Mouse (Mus musculus): ENCODE measurements around the gene Vrk3.

Gene Vrk3

DNA sequence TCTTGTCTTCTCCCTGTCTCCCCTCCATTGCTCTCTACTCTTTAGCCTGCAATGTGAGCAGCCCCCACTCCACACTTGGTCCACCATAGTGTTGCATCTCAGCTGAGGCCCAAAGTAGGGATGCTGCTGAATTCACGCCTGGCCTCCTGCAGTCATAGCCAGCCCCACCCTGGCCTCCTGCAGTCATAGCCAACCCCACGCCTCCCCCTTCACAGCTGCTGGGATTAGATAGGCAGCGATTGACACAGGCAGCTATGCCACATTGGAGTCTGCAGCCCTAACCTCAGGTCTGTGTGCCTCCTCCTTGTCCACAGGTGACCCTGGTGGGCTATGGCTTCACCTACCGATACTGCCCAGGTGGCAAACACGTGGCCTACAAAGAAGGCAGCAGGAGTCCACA is 19.9 kb downstream of the Vrk3 start:
- no peak for DNase-seq

DNA sequence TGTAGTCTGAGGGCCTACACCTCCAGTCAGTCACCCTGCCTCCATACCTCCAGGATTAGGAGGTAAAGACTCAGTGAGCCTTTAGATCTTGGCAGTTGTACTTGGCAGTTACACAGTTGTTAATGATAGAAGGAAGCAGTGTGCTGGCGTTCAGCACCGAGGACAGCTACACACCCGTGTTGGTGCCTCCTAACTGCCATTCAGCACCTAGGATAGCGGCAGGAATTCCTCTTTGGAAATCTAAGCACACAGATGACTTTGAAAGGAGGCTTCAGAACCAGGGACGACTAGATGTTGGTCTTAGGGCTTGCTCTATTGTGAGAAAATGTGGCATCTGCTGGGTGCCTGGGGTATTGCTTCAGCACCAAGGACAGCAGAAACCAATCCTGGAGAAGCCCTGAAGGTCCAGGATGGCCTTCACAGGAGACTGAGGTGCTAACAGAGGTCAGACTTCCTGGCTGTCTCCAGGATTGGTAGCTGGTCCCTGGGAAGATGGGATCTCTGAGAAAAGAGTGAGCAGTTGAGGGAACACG is 21.9 kb downstream of the Vrk3 start:
- peak; percentile 42 for DNase-seq

DNA sequence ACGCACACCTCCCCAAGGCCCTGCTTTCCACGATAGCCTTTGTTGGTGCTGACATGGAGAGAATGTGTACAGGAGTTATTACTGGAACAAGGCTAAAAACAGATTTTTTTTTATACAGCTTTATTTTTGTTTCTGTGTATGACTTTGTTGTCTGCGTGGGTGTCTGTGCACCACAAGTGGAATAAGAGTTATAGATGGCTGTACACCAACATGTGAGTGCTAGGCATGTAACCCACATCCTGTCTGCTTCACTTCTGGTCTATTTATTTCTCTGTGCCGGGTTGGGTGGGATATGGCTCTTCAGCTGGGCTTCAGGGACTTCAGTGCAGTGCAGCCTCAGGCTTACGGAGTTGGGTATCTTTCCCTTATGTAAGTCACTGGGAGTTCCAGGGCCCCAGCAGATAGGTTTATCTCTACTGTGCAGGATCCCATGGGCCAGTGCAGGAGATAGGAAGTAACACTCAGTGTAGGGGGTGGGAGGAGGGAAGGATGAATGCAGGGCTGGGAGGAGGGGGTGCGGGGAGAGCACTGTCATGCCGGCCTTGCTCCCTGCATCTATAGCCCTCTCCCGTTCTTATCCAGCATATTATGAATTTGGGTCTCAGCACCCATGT is 24.5 kb downstream of the Vrk3 start:
- no peak for DNase-seq

DNA sequence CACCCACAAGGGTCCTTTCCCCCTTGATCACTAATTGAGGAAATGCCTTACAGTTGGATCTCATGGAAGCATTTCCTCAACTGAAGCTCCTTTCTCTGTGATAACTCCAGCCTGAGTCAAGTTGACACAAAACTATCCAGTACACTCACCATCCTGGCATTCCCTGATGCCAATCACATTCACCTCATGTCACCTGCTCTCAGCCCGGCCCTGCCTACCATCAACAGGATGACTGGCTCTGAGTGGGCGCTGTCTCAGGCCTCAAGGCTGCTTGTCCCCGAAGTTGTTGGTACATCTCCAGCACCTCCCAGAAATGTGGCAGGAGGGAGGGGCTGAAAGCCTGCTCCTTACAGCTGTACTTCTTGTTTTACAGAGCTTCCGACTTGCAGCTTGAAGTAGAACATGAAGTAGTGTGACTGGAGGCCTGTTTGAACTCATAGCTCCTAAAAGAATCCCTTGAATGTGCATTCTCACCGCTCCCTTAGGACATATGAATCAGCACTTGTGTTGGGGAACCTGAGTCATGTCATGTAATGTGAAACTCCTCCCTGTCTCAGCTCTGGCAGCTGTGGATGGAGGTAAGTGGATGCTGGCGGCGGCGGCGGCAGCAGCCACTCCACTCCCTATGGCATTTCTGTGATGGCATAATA is 28.8 kb downstream of the Vrk3 start:
- no peak for DNase-seq

DNA sequence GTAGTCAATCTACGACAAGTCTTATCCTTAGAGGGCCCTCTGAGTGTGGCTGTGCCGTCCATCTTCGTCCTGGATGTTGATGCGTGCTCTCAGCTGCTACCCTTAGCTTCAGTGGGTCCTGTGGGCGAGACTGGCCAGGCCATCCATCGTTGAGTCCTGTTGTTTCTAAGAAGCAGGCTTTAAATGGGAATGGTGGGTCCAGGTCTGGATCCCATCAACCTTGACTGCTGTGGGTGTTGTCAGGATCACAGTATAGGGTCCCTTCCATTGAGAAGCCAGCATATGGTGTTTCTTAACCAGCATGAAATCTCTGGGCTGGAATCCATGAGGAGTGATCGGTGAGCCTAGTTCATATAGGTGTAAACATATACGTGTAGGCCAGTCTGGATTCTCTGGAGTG is 31.9 kb downstream of the Vrk3 start:
- DNase-seq = no peak

DNA sequence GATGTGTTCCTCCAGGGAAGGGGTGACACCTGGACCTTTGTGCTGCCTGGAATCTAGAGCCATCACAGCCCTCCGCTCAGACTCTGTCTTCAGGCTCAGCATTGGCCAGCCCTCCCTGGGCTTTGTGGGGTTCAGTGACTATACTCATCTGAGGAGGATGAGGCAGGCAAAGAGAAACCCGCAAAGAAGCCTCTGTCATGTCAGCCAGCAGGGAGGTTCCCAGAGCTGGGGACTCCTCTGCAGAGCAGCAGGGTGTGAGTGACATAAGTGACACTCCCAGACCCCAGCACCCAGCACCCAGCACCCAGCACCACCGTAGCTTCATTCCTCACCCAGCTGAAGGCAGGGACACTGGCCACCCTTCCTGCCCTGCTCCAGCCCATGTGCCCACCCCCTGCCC is 41.3 kb downstream of the Vrk3 start:
- no peak for DNase-seq

DNA sequence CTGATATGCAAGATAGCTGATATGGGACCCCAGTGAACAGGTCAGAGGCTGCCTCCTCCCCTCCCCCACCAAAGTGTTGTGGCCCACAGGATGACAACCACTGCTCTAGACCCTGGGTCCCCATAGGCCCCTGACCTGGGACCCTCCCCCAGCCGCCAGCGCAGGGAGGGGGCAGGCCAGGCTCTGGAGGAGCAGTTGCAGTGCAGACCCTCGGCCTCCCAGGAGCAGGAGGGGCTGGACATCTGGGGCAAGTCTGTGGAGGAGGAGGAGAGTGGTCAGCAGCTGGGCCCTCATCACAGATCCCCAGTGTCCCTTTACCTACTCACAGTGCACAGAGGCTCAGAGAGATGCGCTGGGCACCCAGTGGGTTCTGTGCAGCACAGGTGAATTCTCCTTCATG is 41.9 kb downstream of the Vrk3 start:
- DNase-seq = no peak

DNA sequence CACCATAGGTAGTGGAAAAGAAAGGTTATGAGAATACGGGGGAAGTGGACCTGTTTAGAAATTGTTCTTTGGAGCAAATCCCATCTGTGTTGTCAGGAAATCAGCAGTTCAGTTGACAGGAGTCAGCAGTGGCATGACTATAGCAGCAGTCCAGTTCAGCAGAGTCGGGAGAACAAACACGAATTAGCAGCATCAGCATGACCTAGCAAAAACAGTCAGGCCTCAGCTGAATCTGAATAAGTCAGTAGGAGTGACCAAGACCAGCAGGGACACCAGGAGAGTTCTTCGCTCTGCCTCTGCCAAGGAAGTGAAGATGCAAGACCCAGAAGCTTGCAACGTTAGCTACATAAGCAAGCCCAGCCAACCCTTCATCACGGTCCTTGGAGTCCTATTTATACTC is 44.6 kb downstream of the Vrk3 start:
- no peak for DNase-seq

DNA sequence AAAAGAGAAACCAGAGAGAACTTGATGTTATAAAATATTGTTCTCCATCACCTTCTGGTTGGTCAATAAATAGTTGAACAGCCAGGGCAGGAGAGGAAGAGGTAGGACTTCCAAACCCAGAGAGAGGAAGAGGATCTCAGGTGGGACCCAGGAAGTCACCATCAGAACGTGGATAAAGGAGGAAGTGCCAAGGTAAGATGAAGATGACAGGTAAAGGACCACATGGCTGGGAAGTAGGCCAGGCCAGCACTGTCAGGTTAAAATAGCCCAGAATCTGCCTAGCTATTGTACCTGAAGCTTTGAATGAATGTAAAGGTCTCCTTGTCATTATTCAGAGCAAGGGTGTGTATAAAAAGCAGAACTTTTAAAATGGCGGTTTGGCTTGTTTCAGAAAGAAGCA is 60.7 kb downstream of the Vrk3 start:
- DNase-seq = no peak

DNA sequence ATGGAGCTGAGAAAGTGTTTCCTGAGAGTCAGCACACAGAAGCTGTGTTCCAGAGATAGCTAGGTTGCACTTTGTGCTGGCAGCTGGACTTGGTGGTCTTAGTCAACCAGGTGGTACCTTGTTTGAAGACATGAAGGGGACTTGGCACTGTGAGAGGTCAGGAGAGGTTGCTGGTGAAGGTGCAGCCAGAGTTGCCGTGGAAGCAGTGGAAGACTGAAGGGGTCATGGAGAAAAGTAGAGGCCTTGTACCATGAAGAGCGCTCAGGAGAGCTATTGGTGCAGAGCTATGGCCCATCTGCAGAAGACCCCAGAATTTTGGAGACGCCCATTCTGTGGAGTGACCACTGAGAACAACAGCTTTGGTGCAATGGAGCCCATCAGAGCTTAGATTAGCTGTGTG is 61.3 kb downstream of the Vrk3 start:
- no peak for DNase-seq

DNA sequence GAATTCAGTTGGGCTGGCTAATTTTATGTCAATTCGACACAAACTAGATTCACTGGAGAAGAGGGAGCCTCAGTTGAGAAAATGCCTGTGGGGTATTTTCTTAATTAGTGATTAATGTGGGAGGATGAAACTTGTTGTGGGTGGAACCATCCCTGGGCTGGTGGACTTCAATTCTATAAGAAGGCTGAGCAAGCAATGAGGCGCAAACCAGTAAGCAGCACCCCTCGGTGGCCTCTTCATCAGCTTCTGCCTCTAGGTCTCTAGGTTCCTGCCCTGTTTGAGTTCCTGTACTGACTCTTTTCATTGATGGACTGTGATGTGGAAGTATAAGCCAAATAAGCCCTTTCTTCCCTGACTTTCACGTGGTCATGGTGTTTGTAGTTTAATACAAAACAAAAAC is 62.2 kb downstream of the Vrk3 start:
- DNase-seq = no peak

DNA sequence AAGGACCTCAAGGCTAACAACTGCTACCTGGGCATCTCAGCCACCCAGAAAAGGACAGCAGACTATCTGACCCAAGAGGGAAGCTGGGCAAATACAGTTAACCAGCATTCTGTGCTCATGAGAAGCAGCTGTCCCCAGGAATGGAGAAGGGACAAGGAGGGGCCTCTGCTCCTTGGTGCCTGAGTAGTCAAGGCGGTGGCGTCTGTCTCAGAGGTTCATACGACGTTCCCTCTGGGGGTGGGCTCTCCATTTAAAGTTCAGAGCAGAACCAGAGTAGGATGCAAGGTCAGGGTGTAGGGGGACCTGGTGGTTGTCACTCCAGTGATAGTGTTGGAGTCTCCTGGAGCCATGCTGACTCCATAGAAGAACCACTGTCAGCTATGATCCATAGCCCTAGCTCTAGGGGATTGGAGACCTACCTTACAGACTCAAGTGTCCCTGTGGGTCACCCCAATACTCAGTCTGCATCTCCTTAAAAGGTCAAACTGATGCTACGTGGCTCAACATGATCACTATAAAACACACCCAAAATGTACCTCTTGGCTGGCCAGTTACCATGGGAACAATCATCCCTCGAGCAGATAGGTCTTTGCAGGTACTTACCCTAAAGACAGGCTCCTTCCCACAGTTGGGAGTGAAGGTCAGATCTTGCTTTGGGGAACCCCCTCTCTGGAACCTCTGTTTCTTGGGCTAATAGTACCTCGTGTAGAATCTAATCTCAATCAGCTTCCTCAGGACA is 62.8 kb downstream of the Vrk3 start:
- no peak for DNase-seq

DNA sequence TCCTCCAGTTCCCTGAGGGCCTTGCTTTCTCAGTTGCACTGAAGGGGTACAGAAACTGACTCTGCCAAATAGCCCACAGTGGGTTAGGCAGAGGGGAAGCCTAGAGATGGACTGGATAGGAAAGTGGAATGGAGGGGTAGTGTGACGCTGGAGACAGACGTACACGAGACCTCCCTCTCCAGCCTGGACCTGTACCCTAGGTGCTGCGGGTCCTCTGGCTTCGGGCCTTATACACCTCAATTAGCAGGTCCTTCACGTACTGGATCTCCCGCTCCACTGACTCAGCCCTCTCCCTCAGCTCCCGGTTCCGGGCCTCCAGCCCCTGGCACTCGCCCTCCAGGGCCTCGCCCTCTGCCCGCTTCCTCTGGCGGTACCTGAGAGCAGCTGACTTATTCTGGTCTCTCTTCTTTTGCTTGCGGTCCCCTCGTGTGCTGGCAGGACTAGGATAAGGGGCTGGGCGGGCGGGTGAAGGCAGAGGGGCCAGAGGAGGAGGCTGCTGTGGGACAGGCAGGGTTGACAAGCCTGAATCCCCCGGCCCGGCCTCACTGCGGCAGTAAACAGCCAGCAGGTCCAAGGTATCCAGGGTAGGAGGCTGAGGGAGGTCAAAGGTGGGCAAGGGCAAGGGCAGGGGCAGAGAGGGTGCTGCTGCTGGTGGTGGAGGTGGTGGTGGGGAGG is 64.6 kb downstream of the Vrk3 start:
- no peak for DNase-seq

DNA sequence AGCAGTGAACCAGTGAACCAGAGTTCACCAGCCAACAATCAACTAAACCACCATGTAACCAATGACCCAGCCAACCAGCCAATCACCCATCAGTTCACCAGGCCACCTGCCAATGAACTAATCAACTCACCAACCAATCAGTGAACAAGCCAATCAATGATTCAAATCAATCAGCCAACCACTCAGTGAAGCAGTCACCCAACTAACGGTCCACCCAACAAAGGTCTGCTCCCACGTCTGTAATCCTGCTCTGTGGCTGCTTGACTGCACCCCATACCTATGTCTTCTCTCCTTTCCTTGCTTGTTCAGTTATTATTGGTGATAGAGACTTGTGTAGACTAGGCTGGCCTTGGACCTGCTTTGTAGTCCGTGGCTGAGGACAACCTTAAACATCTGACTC is 65.8 kb downstream of the Vrk3 start:
- DNase-seq = no peak

DNA sequence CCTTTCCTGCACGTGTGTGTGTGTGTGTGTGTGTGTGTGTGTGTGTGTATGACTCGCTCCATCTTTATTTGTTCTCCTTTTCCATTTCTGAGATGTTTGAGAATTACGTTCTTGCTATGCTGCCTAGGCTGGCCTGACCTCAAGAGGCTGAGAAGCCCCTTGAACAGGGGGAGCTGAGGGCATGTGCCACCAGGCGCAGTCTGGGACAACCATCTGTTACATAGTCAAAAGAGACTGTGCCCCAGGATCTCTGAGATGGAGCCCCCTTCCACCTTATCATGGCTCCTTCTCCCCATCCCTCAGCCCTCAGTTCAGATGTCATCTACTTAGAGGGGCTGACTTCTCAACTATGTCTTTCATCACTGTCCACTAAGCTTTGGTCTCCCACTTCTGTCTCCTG is 66.2 kb downstream of the Vrk3 start:
- DNase-seq = no peak

DNA sequence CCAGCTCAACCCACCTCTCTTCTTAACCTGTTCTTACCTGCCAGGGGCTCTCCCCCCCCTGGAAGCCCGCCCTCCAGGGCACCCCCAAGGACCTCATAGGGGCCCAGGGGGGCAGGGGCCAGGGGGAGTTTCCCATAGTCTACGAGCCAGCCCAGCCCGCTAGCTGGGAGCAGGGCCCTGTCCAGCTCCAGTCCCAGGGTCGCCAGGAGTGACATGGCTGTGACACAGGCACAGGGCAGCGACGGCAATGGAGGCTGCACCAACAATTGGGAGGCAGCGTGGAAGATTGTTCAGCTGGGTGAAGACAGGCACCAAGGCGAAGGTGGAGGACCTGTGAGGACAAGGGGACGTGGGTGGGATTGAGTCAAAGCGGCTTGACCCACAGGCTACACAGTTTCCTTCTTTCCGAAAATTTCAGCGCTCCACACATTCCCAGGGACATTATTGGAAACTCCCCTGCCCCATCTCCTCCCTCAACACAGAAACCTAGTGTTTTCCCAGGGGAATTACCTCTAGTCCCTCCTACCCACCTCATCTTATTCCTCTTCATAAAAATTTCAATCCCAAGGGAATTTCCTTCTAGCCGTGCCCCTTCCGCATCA is 66.8 kb downstream of the Vrk3 start:
- no peak for DNase-seq

DNA sequence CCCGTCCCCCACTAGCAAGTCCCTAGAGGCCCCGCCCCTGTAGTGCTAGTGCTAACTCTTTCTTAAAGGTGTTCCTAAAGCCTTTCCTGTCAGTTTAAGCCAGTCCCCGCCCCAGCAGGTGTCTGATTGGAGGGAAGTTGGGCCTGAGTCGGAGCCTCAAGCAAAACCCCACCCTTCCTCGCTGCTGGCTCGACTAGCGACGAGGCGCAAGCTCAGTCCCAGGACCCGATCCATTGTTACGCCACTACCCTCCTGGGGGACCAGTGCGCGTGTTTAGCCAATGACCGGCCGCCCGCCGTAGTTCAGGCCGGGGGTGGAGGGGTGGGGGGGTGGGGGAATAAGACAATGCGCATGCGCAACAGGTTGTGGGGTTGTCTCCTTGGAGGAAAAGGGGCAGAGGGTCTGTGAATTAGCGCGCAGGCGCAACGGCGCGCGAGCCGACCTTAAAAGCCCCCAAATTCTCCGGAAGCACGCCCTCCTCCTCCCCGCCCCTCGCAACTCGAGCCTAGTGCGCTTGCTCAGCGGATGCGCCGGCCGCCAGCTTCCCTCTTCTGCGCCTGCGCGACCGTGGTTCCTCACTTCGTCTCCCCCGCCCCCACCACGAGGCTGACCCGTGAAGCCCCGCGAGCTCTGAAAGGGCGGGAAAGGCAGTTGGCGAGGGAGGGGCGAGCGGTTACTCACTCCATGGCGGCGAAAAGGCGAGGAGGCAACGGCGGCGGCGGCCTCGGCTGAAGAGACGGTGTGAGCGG is 67.7 kb downstream of the Vrk3 start, which contains the start of the genes Nup62 and Il4i1:
Gene Nup62, plus strand, starts transcription at position 368 of the 749 bp plus-strand sequence.
Gene Il4i1, plus strand, starts transcription at position 667 of the 749 bp plus-strand sequence.
- DNase-seq = peak; percentile 100

DNA sequence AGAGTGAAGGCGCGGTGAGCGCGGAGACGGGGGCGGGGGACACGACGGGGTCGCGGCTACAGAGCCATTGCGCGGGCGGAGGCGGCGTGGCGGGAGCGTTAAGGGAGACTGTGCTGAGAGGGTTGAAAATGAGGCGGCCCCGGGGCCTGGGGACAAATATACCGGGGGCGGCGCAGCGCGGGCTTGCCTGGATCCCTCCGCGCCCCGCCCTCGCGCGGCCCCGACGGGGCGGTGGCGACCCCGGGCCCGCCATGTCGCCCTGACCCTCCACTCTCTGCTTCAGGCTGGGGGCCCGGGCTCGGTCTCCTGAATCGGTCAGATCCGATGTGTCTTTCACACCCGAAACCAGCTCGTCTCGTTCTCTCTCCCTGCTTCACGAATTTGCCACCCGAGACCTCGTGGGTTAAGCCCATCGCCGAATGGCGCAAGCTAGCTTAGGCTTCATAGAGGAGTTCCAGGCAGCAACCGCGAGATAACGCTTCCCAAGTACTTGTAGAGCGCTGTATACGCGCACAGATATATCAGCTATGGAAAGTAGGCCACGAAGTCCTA is 68.3 kb downstream of the Vrk3 start, which contains the start of gene Atf5:
Gene Atf5, minus strand, starts transcription at position 189 of the 552 bp plus-strand sequence.
- peak; percentile 68 for DNase-seq

DNA sequence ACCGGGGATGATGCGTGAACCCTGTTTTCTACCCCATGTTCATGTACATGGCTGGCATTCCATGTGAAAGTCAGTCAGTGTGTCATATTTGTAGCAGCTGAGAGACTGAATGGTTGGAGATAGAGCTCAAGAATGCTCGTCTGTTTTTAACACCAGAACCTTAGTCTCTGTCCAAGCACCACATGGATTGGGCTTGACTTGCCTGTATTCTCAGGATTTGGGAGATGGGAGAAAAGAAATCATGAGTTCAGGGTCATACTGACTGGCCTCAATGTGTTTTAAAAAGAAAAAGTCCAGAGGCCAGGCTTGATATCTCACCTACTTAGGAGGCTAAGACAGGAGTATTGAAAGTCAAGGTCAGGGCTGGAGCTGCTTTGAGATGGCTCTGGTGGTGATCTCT is 69.2 kb downstream of the Vrk3 start:
- no peak for DNase-seq

DNA sequence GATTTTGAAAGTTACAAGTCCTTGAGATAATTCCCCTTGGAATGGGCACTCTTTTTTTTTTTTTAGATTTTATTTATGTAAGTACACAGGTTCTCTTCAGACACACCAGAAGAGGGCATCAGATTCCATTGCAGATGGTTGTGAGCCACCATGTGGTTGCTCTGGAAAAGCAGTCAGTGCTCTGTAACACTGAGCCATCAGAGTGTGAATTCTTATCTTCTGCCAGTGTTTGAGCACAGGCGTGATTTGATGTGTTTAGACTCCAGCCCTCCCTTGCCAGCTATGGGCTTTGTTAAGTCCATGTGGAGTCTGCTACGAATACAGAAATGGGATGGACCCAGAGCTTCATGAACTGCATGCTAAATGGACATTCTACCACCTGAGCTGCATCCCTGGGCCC is 70.0 kb downstream of the Vrk3 start:
- DNase-seq = no peak

DNA sequence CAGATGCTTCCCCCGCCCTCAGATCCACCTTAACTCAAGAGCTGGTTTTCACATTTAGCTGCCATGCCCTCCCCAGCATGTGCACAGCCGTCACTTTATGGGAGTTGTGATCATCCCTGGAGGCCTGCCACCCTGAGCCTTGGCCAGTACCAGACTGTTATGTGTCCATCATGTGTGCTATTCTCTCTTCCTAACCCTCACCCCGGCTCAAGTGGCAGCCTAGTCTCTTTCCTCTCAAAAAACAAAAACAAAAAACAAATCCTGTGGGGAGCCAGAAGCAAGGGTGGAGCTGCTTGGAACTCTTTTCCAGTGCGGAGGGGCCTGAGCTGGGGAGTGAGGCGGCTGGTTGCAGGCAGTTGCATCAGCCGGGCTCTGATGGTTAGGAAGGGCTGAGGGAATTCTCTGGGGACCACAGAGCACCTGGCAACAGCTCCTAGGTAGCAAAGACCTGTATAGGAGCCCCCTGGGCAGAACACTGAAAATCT is 70.6 kb downstream of the Vrk3 start:
- peak; percentile 42 for DNase-seq

DNA sequence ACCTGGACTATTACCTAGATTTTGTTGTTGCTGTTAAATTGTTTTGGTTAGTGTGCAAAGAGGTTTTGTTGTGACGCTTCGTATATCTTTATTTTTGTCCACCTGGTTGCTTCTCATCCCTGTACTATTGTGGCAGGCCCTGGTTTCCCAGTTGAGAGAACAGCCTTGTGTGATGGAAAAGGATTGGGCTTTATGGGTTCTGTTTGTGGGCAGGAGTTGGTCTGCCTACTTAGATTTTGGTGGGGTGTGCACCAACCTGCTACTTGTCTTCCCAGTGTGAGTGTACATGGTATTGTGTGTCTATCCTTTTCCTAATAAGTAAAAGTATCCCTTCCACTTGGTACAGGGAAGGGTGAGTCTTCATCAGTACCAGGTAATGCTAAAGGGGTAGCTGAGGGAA is 71.2 kb downstream of the Vrk3 start:
- DNase-seq = no peak
